Mouse (Mus musculus): ENCODE data around the gene Shank2. TPM values are rescaled to one million over a fixed set of nuclear protein-coding genes. Genes with fewer than 3 reads are reported as not detected.

The Shank2 gene
- polyA plus RNA-seq, 1 experiment from 2014 or later, result 0.49 TPM

DNA sequence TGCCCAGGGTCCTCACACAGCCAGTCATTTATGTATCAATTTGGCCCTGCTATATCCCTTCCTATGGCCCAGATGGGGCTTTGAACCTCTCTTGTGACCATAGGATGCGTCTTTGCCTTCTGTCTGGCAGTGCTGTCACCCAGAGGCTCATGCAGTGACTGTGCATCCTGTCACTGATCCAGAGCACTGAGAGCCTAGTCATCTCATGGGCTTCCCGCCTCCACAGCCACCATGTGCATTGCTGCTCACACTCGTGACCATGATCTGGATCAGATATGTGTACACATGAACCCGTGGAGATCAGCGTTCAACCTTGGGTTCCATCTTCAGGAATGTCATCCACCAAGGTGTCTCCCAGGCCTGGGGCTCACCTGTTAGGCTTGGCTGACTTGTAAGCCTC, 227.0 kb downstream of the Shank2 start:
- Histone ChIP-seq H3K4me1 (ENCODE audit: control insufficient read depth in 2 of 2, insufficient read depth in 2 of 2, low read length in 2 of 2) (no peaks in the 10 kb centered on the region), H3K9me3 (ENCODE audit: control insufficient read depth, low read length) (no peaks in the 10 kb centered on the region), H3K4me2 (ENCODE audit: low read length) (no peak overlapping the region), H3K36me3 (ENCODE audit: control insufficient read depth, insufficient read depth, low read length) (no peaks in the 10 kb centered on the region), H3K4me3 (ENCODE audit: control insufficient read depth in 1 of 2, insufficient read depth in 1 of 2, low read depth in 1 of 2, low read length in 2 of 2) (no peak overlapping the region), H3K27ac (replicated peaks in 1 of 2; ENCODE audit: control insufficient read depth in 1 of 2, insufficient read depth in 1 of 2, low read depth in 2 of 2, low read length in 2 of 2) (no peak overlapping the region), H3K27me3 (ENCODE audit: control insufficient read depth, insufficient read depth, low read length) (no peaks in the 10 kb centered on the region), H3K9ac (ENCODE audit: low read length) (no peak overlapping the region)
- WGBS, result 76% methylated on average over 5 of the region's 5 CpGs
- ATAC-seq (ENCODE audit: insufficient number of reproducible peaks, insufficient read depth, low FRiP score, low read depth), result no peak

DNA sequence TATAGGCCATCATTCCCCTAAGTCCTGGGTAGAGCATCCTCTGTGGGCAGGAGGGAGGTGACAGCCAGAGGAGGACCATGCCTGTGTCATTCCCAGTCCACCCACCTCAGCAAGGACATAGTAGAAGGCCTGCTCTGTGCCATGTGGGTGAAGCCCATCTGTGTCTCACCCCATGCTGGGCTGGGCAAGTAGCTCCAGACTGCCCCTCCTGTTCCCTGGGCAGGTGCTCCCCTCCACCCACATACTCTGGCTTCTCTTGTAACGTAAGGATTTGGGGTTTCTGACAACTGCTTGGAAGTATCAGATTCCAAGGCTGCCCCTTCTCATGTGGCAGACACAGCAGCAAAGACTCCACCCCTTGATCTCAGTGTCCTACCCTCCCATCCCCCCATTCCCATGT, 227.7 kb downstream of the Shank2 start:
- WGBS, result 33% methylated on average over 1 of the region's 1 CpGs
- H3K9me3 ChIP-seq (ENCODE audit: control insufficient read depth, low read length), result no peaks in the 10 kb centered on the region
- H3K9ac ChIP-seq (ENCODE audit: low read length), result no peak overlapping the region
- no peak overlapping the region for H3K4me3 ChIP-seq (ENCODE audit: control insufficient read depth in 1 of 2, insufficient read depth in 1 of 2, low read depth in 1 of 2, low read length in 2 of 2)
- no peak for ATAC-seq (ENCODE audit: insufficient number of reproducible peaks, insufficient read depth, low FRiP score, low read depth)
- H3K36me3 ChIP-seq (ENCODE audit: control insufficient read depth, insufficient read depth, low read length), result no peaks in the 10 kb centered on the region
- H3K27ac ChIP-seq (replicated peaks in 1 of 2; ENCODE audit: control insufficient read depth in 1 of 2, insufficient read depth in 1 of 2, low read depth in 2 of 2, low read length in 2 of 2), result no peak overlapping the region
- H3K4me2 ChIP-seq (ENCODE audit: low read length), result no peak overlapping the region
- no peaks in the 10 kb centered on the region for H3K4me1 ChIP-seq (ENCODE audit: control insufficient read depth in 2 of 2, insufficient read depth in 2 of 2, low read length in 2 of 2)
- H3K27me3 ChIP-seq (ENCODE audit: control insufficient read depth, insufficient read depth, low read length), result no peaks in the 10 kb centered on the region

DNA sequence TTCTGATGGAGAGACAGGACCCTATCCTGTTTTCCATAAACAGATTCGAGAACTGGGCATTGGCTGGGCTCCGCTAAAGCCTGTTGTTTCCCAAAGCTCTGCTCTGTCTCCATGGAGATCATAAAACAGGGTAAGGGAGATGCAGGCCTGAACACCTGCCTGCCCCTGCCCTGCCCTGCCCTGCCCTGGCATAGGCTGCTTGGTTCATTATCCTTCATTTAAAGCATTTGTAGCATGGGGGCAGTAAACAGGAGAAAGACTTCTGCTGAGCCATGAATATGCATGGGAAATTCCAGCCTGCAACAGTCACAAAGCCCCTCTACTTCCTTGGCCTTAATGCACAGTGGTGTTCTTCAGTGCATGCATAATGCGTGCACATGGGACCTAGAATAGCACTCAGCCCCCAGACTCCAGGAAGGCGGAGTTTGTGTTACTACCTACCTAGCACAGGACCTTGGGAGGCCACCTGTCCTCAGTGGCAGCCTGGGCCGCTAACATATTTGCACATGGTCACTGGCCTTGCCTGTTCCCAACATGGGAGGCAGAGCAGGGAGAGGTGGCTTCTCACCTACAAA, 230.5 kb downstream of the Shank2 start:
- no peak overlapping the region for H3K4me3 ChIP-seq (ENCODE audit: control insufficient read depth in 1 of 2, insufficient read depth in 1 of 2, low read depth in 1 of 2, low read length in 2 of 2)
- H3K36me3 ChIP-seq (ENCODE audit: control insufficient read depth, insufficient read depth, low read length), result no peaks in the 10 kb centered on the region
- no peaks in the 10 kb centered on the region for H3K27me3 ChIP-seq (ENCODE audit: control insufficient read depth, insufficient read depth, low read length)
- H3K4me2 ChIP-seq (ENCODE audit: low read length), result no peak overlapping the region
- H3K9ac ChIP-seq (ENCODE audit: low read length), result no peak overlapping the region
- 63% methylated on average over 5 of the region's 5 CpGs for WGBS
- H3K4me1 ChIP-seq (ENCODE audit: control insufficient read depth in 2 of 2, insufficient read depth in 2 of 2, low read length in 2 of 2), result peaks cover 0 to 4% of the 10 kb centered on the region in 2 experiments; a peak in 1 of 4 replicates
- no peaks in the 10 kb centered on the region for H3K9me3 ChIP-seq (ENCODE audit: control insufficient read depth, low read length)
- no peak overlapping the region for H3K27ac ChIP-seq (replicated peaks in 1 of 2; ENCODE audit: control insufficient read depth in 1 of 2, insufficient read depth in 1 of 2, low read depth in 2 of 2, low read length in 2 of 2)
- no peak for ATAC-seq (ENCODE audit: insufficient number of reproducible peaks, insufficient read depth, low FRiP score, low read depth)

DNA sequence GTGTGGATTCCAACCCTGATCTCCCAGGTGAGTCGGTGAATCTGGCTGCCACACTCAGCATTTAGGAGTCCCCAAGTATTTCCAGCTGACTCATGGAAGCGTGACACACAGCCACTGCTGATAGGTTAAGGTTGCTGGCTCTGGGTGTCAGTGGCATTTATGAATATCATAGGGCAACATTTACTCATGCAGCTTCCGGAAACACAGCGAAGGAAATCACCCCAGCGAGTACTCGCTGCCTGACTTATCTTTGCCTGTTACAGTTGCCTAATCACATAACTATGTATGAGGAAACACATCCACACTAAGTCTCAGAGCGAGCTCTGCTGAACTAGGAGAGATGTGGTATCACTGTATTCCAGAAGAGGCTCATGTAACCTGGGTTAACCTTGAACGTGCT, 231.8 kb downstream of the Shank2 start:
- Histone ChIP-seq H3K4me1 (ENCODE audit: control insufficient read depth in 2 of 2, insufficient read depth in 2 of 2, low read length in 2 of 2) (peaks cover 0 to 8% of the 10 kb centered on the region in 2 experiments; a peak in 1 of 4 replicates), H3K36me3 (ENCODE audit: control insufficient read depth, insufficient read depth, low read length) (no peaks in the 10 kb centered on the region), H3K4me2 (ENCODE audit: low read length) (no peak overlapping the region), H3K27ac (replicated peaks in 1 of 2; ENCODE audit: control insufficient read depth in 1 of 2, insufficient read depth in 1 of 2, low read depth in 2 of 2, low read length in 2 of 2) (no peak overlapping the region), H3K4me3 (ENCODE audit: control insufficient read depth in 1 of 2, insufficient read depth in 1 of 2, low read depth in 1 of 2, low read length in 2 of 2) (no peak overlapping the region), H3K9ac (ENCODE audit: low read length) (no peak overlapping the region), H3K9me3 (ENCODE audit: control insufficient read depth, low read length) (no peaks in the 10 kb centered on the region), H3K27me3 (ENCODE audit: control insufficient read depth, insufficient read depth, low read length) (no peaks in the 10 kb centered on the region)
- whole genome bisulfite sequencing, result 33% methylated on average over 8 of the region's 8 CpGs
- ATAC-seq (ENCODE audit: insufficient number of reproducible peaks, insufficient read depth, low FRiP score, low read depth), result no peak

DNA sequence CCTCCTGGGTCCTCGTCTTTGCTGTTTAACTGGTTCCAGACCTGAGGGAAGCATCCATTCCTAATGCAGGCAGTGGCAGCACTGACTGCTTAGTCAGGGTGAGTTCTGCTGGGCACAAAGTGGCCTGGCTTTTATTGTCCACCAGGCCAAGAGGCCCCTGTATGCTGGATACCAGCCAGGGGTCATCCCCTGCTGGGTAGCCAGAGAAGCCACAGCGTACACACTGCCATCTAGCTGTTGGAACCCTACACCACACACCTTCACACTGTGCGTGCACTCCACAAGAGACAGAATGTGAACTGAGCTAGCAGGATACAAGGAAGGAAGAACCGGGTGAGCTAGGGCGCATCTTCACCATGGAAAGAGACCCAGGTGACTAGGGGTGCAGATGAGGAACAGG, 233.1 kb downstream of the Shank2 start:
- ATAC-seq (ENCODE audit: insufficient number of reproducible peaks, insufficient read depth, low FRiP score, low read depth), result no peak
- Histone ChIP-seq H3K27me3 (ENCODE audit: control insufficient read depth, insufficient read depth, low read length) (peaks cover 4% of the 10 kb centered on the region; the same call in 1 of the 2 replicates), H3K27ac (replicated peaks in 1 of 2; ENCODE audit: control insufficient read depth in 1 of 2, insufficient read depth in 1 of 2, low read depth in 2 of 2, low read length in 2 of 2) (no peak overlapping the region), H3K9ac (ENCODE audit: low read length) (no peak overlapping the region), H3K4me2 (ENCODE audit: low read length) (no peak overlapping the region), H3K4me3 (ENCODE audit: control insufficient read depth in 1 of 2, insufficient read depth in 1 of 2, low read depth in 1 of 2, low read length in 2 of 2) (no peak overlapping the region), H3K9me3 (ENCODE audit: control insufficient read depth, low read length) (no peaks in the 10 kb centered on the region), H3K36me3 (ENCODE audit: control insufficient read depth, insufficient read depth, low read length) (no peaks in the 10 kb centered on the region), H3K4me1 (ENCODE audit: control insufficient read depth in 2 of 2, insufficient read depth in 2 of 2, low read length in 2 of 2) (peaks cover 2 to 8% of the 10 kb centered on the region in 2 experiments; a peak in 2 of 4 replicates)
- WGBS, result 64% methylated on average over 5 of the region's 5 CpGs

DNA sequence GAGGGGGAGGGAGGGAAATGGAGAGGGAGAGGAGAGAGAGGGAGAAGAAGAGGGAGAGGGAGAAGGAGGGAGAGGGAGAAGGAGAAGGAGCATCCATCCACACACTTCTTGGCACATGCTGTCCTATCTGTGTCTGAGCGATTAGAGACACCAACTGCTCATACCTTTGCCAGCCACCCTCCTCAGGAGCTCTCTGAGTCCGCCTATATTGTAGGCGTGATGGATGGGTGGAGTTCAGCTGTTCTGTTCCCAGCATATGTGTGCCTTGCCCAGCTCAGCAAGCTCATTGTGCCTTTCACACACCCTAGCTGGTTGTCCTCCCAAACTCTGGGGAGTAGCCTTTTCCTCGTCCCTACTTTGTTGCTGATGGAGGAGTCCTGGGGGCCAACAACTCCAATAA, 233.8 kb downstream of the Shank2 start:
- no peak overlapping the region for H3K27ac ChIP-seq (replicated peaks in 1 of 2; ENCODE audit: control insufficient read depth in 1 of 2, insufficient read depth in 1 of 2, low read depth in 2 of 2, low read length in 2 of 2)
- ATAC-seq (ENCODE audit: insufficient number of reproducible peaks, insufficient read depth, low FRiP score, low read depth), result no peak
- no peaks in the 10 kb centered on the region for H3K9me3 ChIP-seq (ENCODE audit: control insufficient read depth, low read length)
- H3K36me3 ChIP-seq (ENCODE audit: control insufficient read depth, insufficient read depth, low read length), result no peaks in the 10 kb centered on the region
- no peak overlapping the region for H3K9ac ChIP-seq (ENCODE audit: low read length)
- H3K4me2 ChIP-seq (ENCODE audit: low read length), result no peak overlapping the region
- peaks cover 3 to 8% of the 10 kb centered on the region in 2 experiments; a peak in 2 of 4 replicates for H3K4me1 ChIP-seq (ENCODE audit: control insufficient read depth in 2 of 2, insufficient read depth in 2 of 2, low read length in 2 of 2)
- no peak overlapping the region for H3K4me3 ChIP-seq (ENCODE audit: control insufficient read depth in 1 of 2, insufficient read depth in 1 of 2, low read depth in 1 of 2, low read length in 2 of 2)
- peaks cover 4% of the 10 kb centered on the region; the same call in 1 of the 2 replicates for H3K27me3 ChIP-seq (ENCODE audit: control insufficient read depth, insufficient read depth, low read length)
- 69% methylated on average over 4 of the region's 4 CpGs for WGBS

DNA sequence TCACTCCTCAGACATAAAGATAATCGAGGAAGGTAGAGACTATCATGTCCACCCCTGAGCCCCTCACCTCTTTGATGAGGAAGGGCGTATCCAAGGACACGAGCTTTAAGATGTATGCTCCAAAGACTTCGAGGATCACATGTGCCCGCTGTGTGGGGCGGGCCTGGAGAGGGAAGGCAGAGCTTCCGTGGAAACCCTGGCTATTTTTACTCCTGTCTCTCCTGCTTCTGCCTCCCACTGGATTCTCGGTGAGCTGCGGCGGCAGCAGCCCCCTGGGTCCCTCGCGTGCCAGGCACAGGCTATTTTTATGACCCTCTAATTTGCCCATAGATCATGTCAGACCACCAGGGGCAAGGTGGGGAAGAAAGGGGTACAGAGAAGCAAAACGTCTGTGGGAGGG, 235.1 kb downstream of the Shank2 start:
- Histone ChIP-seq H3K36me3 (ENCODE audit: control insufficient read depth, insufficient read depth, low read length) (no peaks in the 10 kb centered on the region), H3K4me3 (ENCODE audit: control insufficient read depth in 1 of 2, insufficient read depth in 1 of 2, low read depth in 1 of 2, low read length in 2 of 2) (no peak overlapping the region), H3K9ac (ENCODE audit: low read length) (no peak overlapping the region), H3K27me3 (ENCODE audit: control insufficient read depth, insufficient read depth, low read length) (peaks cover 4% of the 10 kb centered on the region; the same call in 1 of the 2 replicates), H3K4me1 (ENCODE audit: control insufficient read depth in 2 of 2, insufficient read depth in 2 of 2, low read length in 2 of 2) (peaks cover 3 to 8% of the 10 kb centered on the region in 2 experiments; a peak in 2 of 4 replicates), H3K27ac (replicated peaks in 1 of 2; ENCODE audit: control insufficient read depth in 1 of 2, insufficient read depth in 1 of 2, low read depth in 2 of 2, low read length in 2 of 2) (no peak overlapping the region), H3K4me2 (ENCODE audit: low read length) (no peak overlapping the region), H3K9me3 (ENCODE audit: control insufficient read depth, low read length) (no peaks in the 10 kb centered on the region)
- 39% methylated on average over 13 of the region's 13 CpGs for WGBS
- ATAC-seq (ENCODE audit: insufficient number of reproducible peaks, insufficient read depth, low FRiP score, low read depth), result no peak

DNA sequence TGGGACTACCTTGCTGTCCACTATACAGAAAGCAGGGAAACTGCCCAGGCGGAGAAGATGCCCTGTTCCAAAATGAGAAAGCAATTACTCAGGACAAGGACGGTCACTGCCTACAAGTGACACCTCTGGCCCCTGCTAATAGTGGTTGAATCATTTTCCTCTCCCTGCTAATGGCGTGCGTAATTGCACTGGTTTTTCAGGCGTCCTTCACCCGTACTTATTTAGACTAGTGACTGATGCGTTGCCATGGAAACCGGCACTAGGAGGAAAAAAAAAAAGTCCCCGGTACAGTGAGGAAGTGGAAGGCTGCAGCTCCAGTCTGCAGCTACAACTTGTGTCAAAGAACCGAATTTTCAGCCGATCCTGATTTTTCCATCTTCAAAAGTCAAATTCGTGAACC, 236.7 kb downstream of the Shank2 start:
- ATAC-seq (ENCODE audit: insufficient number of reproducible peaks, insufficient read depth, low FRiP score, low read depth), result no peak
- Histone ChIP-seq H3K27me3 (ENCODE audit: control insufficient read depth, insufficient read depth, low read length) (peaks cover 4% of the 10 kb centered on the region; the same call in 1 of the 2 replicates), H3K4me1 (ENCODE audit: control insufficient read depth in 2 of 2, insufficient read depth in 2 of 2, low read length in 2 of 2) (peaks cover 3 to 8% of the 10 kb centered on the region in 2 experiments; a peak in 2 of 4 replicates), H3K36me3 (ENCODE audit: control insufficient read depth, insufficient read depth, low read length) (no peaks in the 10 kb centered on the region), H3K4me3 (ENCODE audit: control insufficient read depth in 1 of 2, insufficient read depth in 1 of 2, low read depth in 1 of 2, low read length in 2 of 2) (no peak overlapping the region), H3K27ac (replicated peaks in 1 of 2; ENCODE audit: control insufficient read depth in 1 of 2, insufficient read depth in 1 of 2, low read depth in 2 of 2, low read length in 2 of 2) (no peak overlapping the region), H3K9ac (ENCODE audit: low read length) (no peak overlapping the region), H3K9me3 (ENCODE audit: control insufficient read depth, low read length) (no peaks in the 10 kb centered on the region), H3K4me2 (ENCODE audit: low read length) (no peak overlapping the region)
- 54% methylated on average over 12 of the region's 12 CpGs for WGBS

Measured in heart, embryonic 14.5 days (tissue).